Mouse (Mus musculus) ES-E14 (cell line): ENCODE measurements around the gene Cpped1.

Experiments
- HCFC1 ChIP-seq: IDR thresholded peaks from 2 replicates; pipeline ENCODE4 v1.6.1; 2012; ENCODE audit warnings: low read length, inconsistent platforms, borderline replicate concordance; ENCODE audit not compliant: insufficient read depth
- MAFK ChIP-seq: IDR thresholded peaks from 2 replicates; pipeline ENCODE4 v1.6.1; 2014; ENCODE audit warnings: mild to moderate bottlenecking, low read depth, low read length, inconsistent platforms; ENCODE audit not compliant: insufficient read depth

DNA sequence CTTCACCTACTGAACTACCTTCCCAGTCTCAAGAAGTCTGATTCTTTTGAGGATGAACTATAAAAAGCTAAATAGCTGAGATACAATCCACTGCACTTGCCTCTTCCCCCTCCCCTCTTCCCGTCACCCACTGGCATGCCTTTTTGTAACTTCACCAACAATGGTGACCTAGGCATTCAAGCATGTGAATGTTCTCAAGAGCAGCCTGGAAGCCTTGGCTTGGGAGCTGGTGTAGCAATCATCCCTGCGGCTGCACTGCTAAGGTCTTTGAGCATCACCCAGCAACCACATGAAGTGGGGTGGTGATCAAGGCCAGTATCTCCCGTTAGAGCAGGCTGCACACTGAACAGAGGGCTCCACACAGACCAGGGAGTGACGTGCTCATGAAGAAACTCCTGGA is 114.6 kb downstream of the Cpped1 start:
- TF ChIP-seq HCFC1 (no peak), MAFK (no peak)
